Mouse (Mus musculus): ENCODE measurements at regions not wholly inside any gene's neighbourhood (a gene's known extent, or its start where the extent isn't known, plus 50 kb on each side); places are given as distances from the start of the nearest gene placed in this dataset.

- H3K4me2 ChIP-seq (ENCODE audit: low read depth), result no peak overlapping the region
- no peak overlapping the region for H3K4me3 ChIP-seq (ENCODE audit: insufficient read depth in 1 of 2, low read depth in 2 of 2, low read length in 2 of 2)
- no peaks in the 10 kb centered on the region for H3K4me1 ChIP-seq (replicated peaks; ENCODE audit: control insufficient read depth in 2 of 2, insufficient read depth in 2 of 2, low read length in 1 of 2)
- no peaks in the 10 kb centered on the region for H3K9me3 ChIP-seq (ENCODE audit: control insufficient read depth, low read length)
- peaks cover 29% of the 10 kb centered on the region for H3K27me3 ChIP-seq (ENCODE audit: control insufficient read depth, insufficient read depth, low read length)
- H3K36me3 ChIP-seq (replicated peaks; ENCODE audit: control insufficient read depth, insufficient read depth, low read depth), result no peaks in the 10 kb centered on the region
- no peak for ATAC-seq (ENCODE audit: insufficient read depth)
- TF ChIP-seq CTCF (IDR thresholded peaks at IDR 0.05; ENCODE audit: low read depth) (no peak), EP300 (IDR thresholded peaks at IDR 0.05; ENCODE audit: low read depth) (no peak)
- H3K27ac ChIP-seq, result no peak overlapping the region
- H3K9ac ChIP-seq (replicated peaks), result no peak overlapping the region
- 19% methylated on average over 3 of the region's 3 CpGs for WGBS (ENCODE audit: insufficient replicate concordance)
- no peak for DNase-seq (ENCODE audit: low read depth in 3 of 3, low spot score in 3 of 3)
Observed at GRCm38 (mm10) chr5:120297665-120298282, 133.7 kb upstream of the Lhx5 start.

GRCm38 (mm10) chr5:120301672-120302071 lies 129.8 kb upstream of the Lhx5 start:
- 2% methylated on average over 16 of the region's 16 CpGs for WGBS (ENCODE audit: insufficient replicate concordance)
- H3K9me3 ChIP-seq (ENCODE audit: control insufficient read depth, low read length), result no peaks in the 10 kb centered on the region
- peaks cover 45% of the 10 kb centered on the region for H3K27me3 ChIP-seq (ENCODE audit: control insufficient read depth, insufficient read depth, low read length)
- no peak for TF ChIP-seq EP300 (IDR thresholded peaks at IDR 0.05; ENCODE audit: low read depth)
- TF ChIP-seq CTCF (IDR thresholded peaks at IDR 0.05; ENCODE audit: low read depth), result no peak
- ATAC-seq (ENCODE audit: insufficient read depth) (no peak), DNase-seq (ENCODE audit: low read depth in 3 of 3, low spot score in 3 of 3) (no peak)
- H3K9ac ChIP-seq (replicated peaks), result no peak overlapping the region
- H3K27ac ChIP-seq, result no peak overlapping the region
- H3K4me3 ChIP-seq (ENCODE audit: insufficient read depth in 1 of 2, low read depth in 2 of 2, low read length in 2 of 2), result no peak overlapping the region
- no peaks in the 10 kb centered on the region for H3K4me1 ChIP-seq (replicated peaks; ENCODE audit: control insufficient read depth in 2 of 2, insufficient read depth in 2 of 2, low read length in 1 of 2)
- no peaks in the 10 kb centered on the region for H3K36me3 ChIP-seq (replicated peaks; ENCODE audit: control insufficient read depth, insufficient read depth, low read depth)
- H3K4me2 ChIP-seq (ENCODE audit: low read depth), result no peak overlapping the region

- Histone ChIP-seq H3K9me3 (ENCODE audit: control insufficient read depth, low read length) (no peaks in the 10 kb centered on the region), H3K4me2 (ENCODE audit: low read depth) (no peak overlapping the region), H3K4me3 (ENCODE audit: insufficient read depth in 1 of 2, low read depth in 2 of 2, low read length in 2 of 2) (no peak overlapping the region), H3K27ac (no peak overlapping the region), H3K9ac (replicated peaks) (no peak overlapping the region), H3K27me3 (ENCODE audit: control insufficient read depth, insufficient read depth, low read length) (peaks cover 45% of the 10 kb centered on the region), H3K36me3 (replicated peaks; ENCODE audit: control insufficient read depth, insufficient read depth, low read depth) (no peaks in the 10 kb centered on the region), H3K4me1 (replicated peaks; ENCODE audit: control insufficient read depth in 2 of 2, insufficient read depth in 2 of 2, low read length in 1 of 2) (no peaks in the 10 kb centered on the region)
- 3% methylated on average over 46 of the region's 47 CpGs for WGBS (ENCODE audit: insufficient replicate concordance)
- ATAC-seq (ENCODE audit: insufficient read depth) (no peak), DNase-seq (ENCODE audit: low read depth in 3 of 3, low spot score in 3 of 3) (no peak)
- TF ChIP-seq EP300 (IDR thresholded peaks at IDR 0.05; ENCODE audit: low read depth) (no peak), CTCF (IDR thresholded peaks at IDR 0.05; ENCODE audit: low read depth) (no peak)
Observed at GRCm38 (mm10) chr5:120302307-120302706, 129.2 kb upstream of the Lhx5 start.

- ATAC-seq (ENCODE audit: insufficient read depth), result no peak
- no peak overlapping the region for H3K4me3 ChIP-seq (ENCODE audit: insufficient read depth in 1 of 2, low read depth in 2 of 2, low read length in 2 of 2)
- peaks cover 45% of the 10 kb centered on the region for H3K27me3 ChIP-seq (ENCODE audit: control insufficient read depth, insufficient read depth, low read length)
- no peaks in the 10 kb centered on the region for H3K9me3 ChIP-seq (ENCODE audit: control insufficient read depth, low read length)
- no peak overlapping the region for H3K27ac ChIP-seq
- no peak for DNase-seq (ENCODE audit: low read depth in 3 of 3, low spot score in 3 of 3)
- 31% methylated on average over 13 of the region's 13 CpGs for WGBS (ENCODE audit: insufficient replicate concordance)
- no peak overlapping the region for H3K4me2 ChIP-seq (ENCODE audit: low read depth)
- no peaks in the 10 kb centered on the region for H3K36me3 ChIP-seq (replicated peaks; ENCODE audit: control insufficient read depth, insufficient read depth, low read depth)
- no peaks in the 10 kb centered on the region for H3K4me1 ChIP-seq (replicated peaks; ENCODE audit: control insufficient read depth in 2 of 2, insufficient read depth in 2 of 2, low read length in 1 of 2)
- no peak overlapping the region for H3K9ac ChIP-seq (replicated peaks)
- no peak for TF ChIP-seq EP300 (IDR thresholded peaks at IDR 0.05; ENCODE audit: low read depth)
- no peak for TF ChIP-seq CTCF (IDR thresholded peaks at IDR 0.05; ENCODE audit: low read depth)
Observed at GRCm38 (mm10) chr5:120304295-120304701, 127.2 kb upstream of the Lhx5 start.

- Histone ChIP-seq H3K4me2 (ENCODE audit: low read depth) (no peak overlapping the region), H3K4me3 (ENCODE audit: insufficient read depth in 1 of 2, low read depth in 2 of 2, low read length in 2 of 2) (no peak overlapping the region), H3K9ac (replicated peaks) (no peak overlapping the region), H3K4me1 (replicated peaks; ENCODE audit: control insufficient read depth in 2 of 2, insufficient read depth in 2 of 2, low read length in 1 of 2) (no peaks in the 10 kb centered on the region), H3K9me3 (ENCODE audit: control insufficient read depth, low read length) (no peaks in the 10 kb centered on the region), H3K36me3 (replicated peaks; ENCODE audit: control insufficient read depth, insufficient read depth, low read depth) (no peaks in the 10 kb centered on the region), H3K27me3 (ENCODE audit: control insufficient read depth, insufficient read depth, low read length) (no peaks in the 10 kb centered on the region), H3K27ac (no peak overlapping the region)
- DNase-seq (ENCODE audit: low read depth in 3 of 3, low spot score in 3 of 3) (no peak), ATAC-seq (ENCODE audit: insufficient read depth) (no peak)
- TF ChIP-seq EP300 (IDR thresholded peaks at IDR 0.05; ENCODE audit: low read depth), result no peak
- TF ChIP-seq CTCF (IDR thresholded peaks at IDR 0.05; ENCODE audit: low read depth), result peak; percentile 72
- 72% methylated on average over 6 of the region's 6 CpGs for WGBS (ENCODE audit: insufficient replicate concordance)
Observed at GRCm38 (mm10) chr5:120312299-120312698, 119.2 kb upstream of the Lhx5 start.
